In the genomic region with DNA sequence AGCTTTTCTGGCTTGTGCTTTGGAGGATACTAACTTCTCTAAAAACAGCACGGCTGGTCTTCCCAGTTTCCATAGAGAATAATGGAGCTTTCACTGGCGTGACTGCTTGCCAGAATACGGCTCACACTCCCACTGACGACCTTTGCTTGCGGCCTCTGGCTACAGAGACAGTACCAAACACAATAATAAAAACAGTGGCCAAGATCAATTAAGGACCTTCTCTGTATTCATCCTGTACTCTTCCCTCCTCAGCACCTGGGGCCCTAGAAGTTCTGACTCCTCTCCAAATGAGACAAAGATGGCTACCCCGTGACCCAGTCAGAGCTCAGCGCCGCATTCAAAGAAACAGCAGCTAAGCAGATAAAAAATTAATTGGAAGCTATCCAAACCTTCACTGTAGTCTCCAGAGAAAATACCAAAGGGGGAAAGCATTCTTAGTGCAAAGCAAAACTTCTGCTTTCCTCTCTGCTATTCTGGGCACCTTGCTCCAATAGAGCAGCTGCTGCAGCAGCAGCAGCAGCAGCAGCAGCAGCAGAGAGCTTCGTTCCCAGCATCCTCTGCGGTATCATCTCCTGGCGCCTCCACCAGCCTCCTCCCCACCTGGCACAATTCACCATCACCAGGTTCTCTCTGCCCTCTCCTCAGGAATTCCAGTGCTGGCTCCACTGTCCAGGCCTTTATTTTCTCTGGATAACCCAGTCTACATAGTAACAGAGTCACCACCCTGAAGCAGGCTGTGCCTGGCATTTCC, we compare ENCODE assay signal across 10 mouse cellular contexts. TPM values are rescaled to one million over a fixed set of nuclear protein-coding genes. Genes with fewer than 3 reads are reported as not detected.
DNase-seq lines count a peak whose midpoint lies in the region; ATAC-seq and TF ChIP-seq lines count a peak whose summit lies in the region.
"Had no signal": no experiment of that assay in that cellular context is flagged by ENCODE, and none has a peak within 500 bp of the region (broad histone marks: within the 10 kb centered on the region; RNA-seq: fewer than 3 reads in every experiment).

No protein-coding gene starts in this region.

- H3K27ac ChIP-seq in layer of hippocampus, adult 2 months, result peak overlapping the region; percentile 47; the same call in 1 of the 2 replicates
- H3K27ac ChIP-seq in embryonic facial prominence, embryonic 15.5 days (replicated peaks), result peak overlapping the region; percentile 55
- peak overlapping the region; percentile 47 for H3K27ac ChIP-seq in heart, postnatal 0 days (ENCODE audit: low read depth)

- 46% methylated on average over 11 of the region's 11 CpGs for WGBS in embryonic facial prominence, embryonic 15.5 days
- 25% methylated on average over 11 of the region's 11 CpGs for WGBS in heart, postnatal 0 days

- H3K27me3 ChIP-seq in embryonic facial prominence, embryonic 15.5 days, result no peaks in the 10 kb centered on the region
- H3K27me3 ChIP-seq in heart, postnatal 0 days (ENCODE audit: control insufficient read depth, insufficient read depth, low read length), result no peaks in the 10 kb centered on the region

- H3K36me3 ChIP-seq in embryonic facial prominence, embryonic 15.5 days, result no peaks in the 10 kb centered on the region
- H3K36me3 ChIP-seq in heart, postnatal 0 days (replicated peaks; ENCODE audit: control insufficient read depth, insufficient read depth, low read length), result no peaks in the 10 kb centered on the region

- 0 out of 2 replicates have a peak, but pooled peaks have one; percentile 50 for ATAC-seq in embryonic facial prominence, embryonic 15.5 days (ENCODE audit: insufficient number of reproducible peaks, low FRiP score, low TSS enrichment, low read depth)
- ATAC-seq in heart, postnatal 0 days (ENCODE audit: insufficient read depth, low read depth), result peak; percentile 77

- H3K4me2 ChIP-seq in embryonic facial prominence, embryonic 15.5 days (replicated peaks), result no peak overlapping the region
- peak overlapping the region; percentile 14; the same call in 1 of the 2 replicates for H3K4me2 ChIP-seq in heart, postnatal 0 days (ENCODE audit: low read depth, low read length)

- TF ChIP-seq CTCF in layer of hippocampus, adult 2 months (conservative IDR thresholded peaks at IDR 0.05), result no peak
- TF ChIP-seq CTCF in heart, postnatal 0 days (IDR thresholded peaks at IDR 0.05; ENCODE audit: low read depth), result no peak

- no peak overlapping the region for H3K9ac ChIP-seq in embryonic facial prominence, embryonic 15.5 days
- H3K9ac ChIP-seq in heart, postnatal 0 days (replicated peaks; ENCODE audit: low read depth, low read length), result no peak overlapping the region

- DNase-seq in layer of hippocampus, adult 2 months (ENCODE audit: low spot score in 2 of 2), result no peak
- no peak for DNase-seq in layer of hippocampus, adult 18-20 months (ENCODE audit: low spot score in 2 of 2)
- peak; percentile 67 for DNase-seq in heart, postnatal 0 days (ENCODE audit: low spot score)
- peak; percentile 32 for DNase-seq in lung, postnatal 36 days
- no peak for DNase-seq in adrenal gland, adult 18-20 months (ENCODE audit: low spot score in 2 of 2)
- DNase-seq in cerebellum, postnatal 36 days, result no peak
- no peak for DNase-seq in retina, embryonic 14.5 days (ENCODE audit: low spot score)

- peaks cover 29% of the 10 kb centered on the region for H3K4me1 ChIP-seq in embryonic facial prominence, embryonic 15.5 days
- peaks cover 4% of the 10 kb centered on the region; the same call in 1 of the 2 replicates for H3K4me1 ChIP-seq in heart, postnatal 0 days (ENCODE audit: control insufficient read depth, insufficient read depth)

- no peak overlapping the region for H3K4me3 ChIP-seq in layer of hippocampus, adult 2 months
- H3K4me3 ChIP-seq in embryonic facial prominence, embryonic 15.5 days (replicated peaks), result no peak overlapping the region
- H3K4me3 ChIP-seq in heart, postnatal 0 days (ENCODE audit: low read depth, low read length), result no peak overlapping the region
- H3K4me3 ChIP-seq: myocyte had no signal

- no peak for TF ChIP-seq EP300 in heart, postnatal 0 days (IDR thresholded peaks at IDR 0.05; ENCODE audit: low read depth)

- H3K9me3 ChIP-seq in embryonic facial prominence, embryonic 15.5 days (replicated peaks), result no peaks in the 10 kb centered on the region
- no peaks in the 10 kb centered on the region for H3K9me3 ChIP-seq in heart, postnatal 0 days (replicated peaks; ENCODE audit: control insufficient read depth, low read length)

RNA-seq across cellular contexts. Expression of gene Kank4, which starts 20.6 kb away (rescaled TPM):
- 1 to 10 TPM; 2.5 to 3.0 TPM for total RNA-seq in layer of hippocampus, adult 2 months (2021)
- 1 to 10 TPM; 2.1 to 3.8 TPM for total RNA-seq in layer of hippocampus, adult 18-20 months (2021)
- 1.7 and 2.8 TPM in 2 replicates for polyA plus RNA-seq in embryonic facial prominence, embryonic 15.5 days (2015; fragmentation: Nextera tagmentation; extraction: Ambion mirVana)
- 1.1 and 3.3 TPM in 2 replicates for total RNA-seq in heart, postnatal 0 days (2014; rRNA removed; ENCODE audit: low replicate concordance)
- 0.22 and 0.38 TPM in 2 replicates for polyA plus RNA-seq in heart, postnatal 0 days (2015; fragmentation: Nextera tagmentation; extraction: Ambion mirVana)
- total RNA-seq in adrenal gland, adult 18-20 months (2021), result 1 to 10 TPM; 2.6 to 2.8 TPM

RNA-seq across cellular contexts. Expression of gene I0C0044D17Rik, which starts 26.9 kb away (rescaled TPM):
- total RNA-seq in layer of hippocampus, adult 2 months (2021), result not detected
- not detected for total RNA-seq in layer of hippocampus, adult 18-20 months (2021)
- not detected in 2 replicates for polyA plus RNA-seq in embryonic facial prominence, embryonic 15.5 days (2015; fragmentation: Nextera tagmentation; extraction: Ambion mirVana)
- total RNA-seq in heart, postnatal 0 days (2014; rRNA removed; ENCODE audit: low replicate concordance), result not detected in 2 replicates
- not detected in 2 replicates for polyA plus RNA-seq in heart, postnatal 0 days (2015; fragmentation: Nextera tagmentation; extraction: Ambion mirVana)
- not detected for total RNA-seq in adrenal gland, adult 18-20 months (2021)
- total RNA-seq: gastrocnemius, postnatal 4 days had no signal
- polyA plus RNA-seq: myocyte had no signal

Comparison
In these comparisons a context has a peak if more than half of its experiments do, and no peak if none do; other contexts are left out.
1. DNase-seq: peak in heart, postnatal 0 days (single experiment) and lung, postnatal 36 days (single experiment); none in layer of hippocampus, adult 2 months (0 of 2), layer of hippocampus, adult 18-20 months (0 of 2), adrenal gland, adult 18-20 months (0 of 2), cerebellum, postnatal 36 days (0 of 2) and retina, embryonic 14.5 days (single experiment).
2. Peak in every context shown above with its lines, with median percentiles within 50 percentile points of each other: H3K27ac ChIP-seq.